Mouse (Mus musculus): ENCODE results near the gene Gm20388. TPM values are rescaled to one million over a fixed set of nuclear protein-coding genes. Genes with fewer than 3 reads are reported as not detected.
A peak's percentile ranks its signal among the peaks of the same experiment; 100 is the strongest.

The Gm20388 gene
- total RNA-seq, 1 experiment from 2014 or later = 3.6 TPM

DNA sequence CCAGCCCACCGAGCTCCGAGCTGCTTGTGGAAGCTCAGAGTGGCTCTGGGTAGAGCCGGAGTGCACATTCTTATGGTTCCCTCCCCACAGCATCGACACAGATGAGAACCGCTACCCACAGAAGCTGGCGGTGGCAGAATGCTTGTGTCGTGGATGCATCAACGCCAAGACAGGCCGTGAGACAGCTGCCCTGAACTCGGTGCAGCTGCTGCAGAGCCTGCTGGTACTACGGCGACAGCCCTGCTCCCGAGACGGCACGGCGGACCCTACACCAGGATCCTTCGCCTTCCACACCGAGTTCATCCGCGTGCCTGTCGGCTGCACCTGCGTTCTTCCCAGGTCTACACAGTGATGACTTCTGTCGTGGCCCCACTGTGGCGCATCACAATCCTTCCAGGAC lies 2512.6 kb downstream of the Gm20388 start:
- no peak for DNase-seq

DNA sequence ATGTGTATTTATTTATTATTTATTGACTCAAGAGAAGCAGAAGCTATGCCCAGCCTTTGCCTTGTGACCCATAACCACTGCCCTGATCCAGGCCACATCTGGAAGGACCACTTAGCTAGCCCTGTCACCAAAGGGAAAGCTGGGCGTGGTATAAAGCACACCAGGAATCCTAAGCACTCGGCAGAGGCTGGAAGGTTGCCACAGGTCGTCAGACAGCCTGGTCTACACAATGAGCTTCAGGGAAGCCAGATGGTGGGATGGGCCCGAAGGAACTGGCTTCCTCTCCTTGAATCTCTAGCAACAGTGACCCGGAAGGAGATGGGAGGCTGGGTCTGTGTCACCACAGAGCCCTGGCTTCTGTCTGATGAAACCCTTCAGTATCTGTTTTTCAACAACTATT lies 2513.0 kb downstream of the Gm20388 start:
- DNase-seq = no peak

DNA sequence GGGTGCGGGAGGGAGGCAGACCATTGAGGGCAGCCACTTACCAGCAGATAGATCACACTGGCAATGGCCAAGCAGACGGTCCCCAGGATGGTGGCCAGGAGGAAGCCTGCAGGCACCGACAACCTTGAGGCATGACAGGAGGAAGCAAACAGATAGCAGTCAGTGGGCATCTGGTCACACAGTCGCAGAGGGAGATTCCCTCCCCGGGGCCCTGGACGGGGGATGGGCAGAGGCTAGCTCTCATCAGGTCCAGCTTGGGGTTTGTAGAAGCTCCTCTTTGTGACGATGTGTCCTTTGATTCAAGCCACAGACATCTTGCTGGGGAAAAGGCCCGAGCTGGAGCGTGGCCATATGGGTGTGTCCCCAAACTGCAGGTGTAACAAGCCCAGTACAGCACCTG lies 2515.5 kb downstream of the Gm20388 start:
- no peak for DNase-seq

DNA sequence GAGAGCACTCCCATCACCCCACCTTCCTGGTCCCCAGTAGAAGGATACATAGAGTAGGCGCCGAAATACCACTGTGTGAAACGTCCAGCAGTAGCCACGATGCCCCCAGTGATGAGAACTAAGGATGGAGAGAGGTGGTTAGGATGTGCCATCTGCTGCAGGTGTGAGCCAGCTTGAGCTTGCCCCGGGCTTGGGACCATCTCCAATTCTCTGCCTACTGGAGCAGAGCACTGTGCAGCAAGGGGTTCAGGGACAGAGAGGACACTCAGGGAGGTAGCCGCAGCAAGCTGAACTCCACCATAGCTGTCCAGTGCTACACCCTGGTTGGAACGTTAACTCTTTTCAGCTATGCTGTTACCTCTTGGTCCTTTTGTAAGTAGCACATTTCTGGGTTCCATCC lies 2517.0 kb downstream of the Gm20388 start:
- DNase-seq = no peak

DNA sequence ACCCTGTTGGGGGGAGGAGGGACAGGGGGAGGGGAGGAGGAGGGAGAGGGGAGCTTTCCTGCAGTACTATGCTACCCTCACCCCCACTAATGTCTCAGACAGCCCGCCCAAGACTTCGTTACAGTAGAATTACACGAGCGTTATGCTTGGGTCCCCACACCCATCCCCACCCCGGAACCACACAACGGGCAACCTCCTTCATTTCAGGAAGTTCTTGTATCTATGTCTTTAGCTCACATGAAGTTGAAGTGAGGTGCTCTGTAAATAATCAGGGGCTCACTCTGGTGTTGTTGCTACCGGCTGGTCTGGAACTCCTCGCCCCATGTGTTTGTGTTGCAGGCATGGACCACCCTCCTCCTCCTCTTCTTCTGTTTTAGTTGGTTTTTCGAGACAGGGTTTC lies 2517.5 kb downstream of the Gm20388 start:
- DNase-seq = no peak

DNA sequence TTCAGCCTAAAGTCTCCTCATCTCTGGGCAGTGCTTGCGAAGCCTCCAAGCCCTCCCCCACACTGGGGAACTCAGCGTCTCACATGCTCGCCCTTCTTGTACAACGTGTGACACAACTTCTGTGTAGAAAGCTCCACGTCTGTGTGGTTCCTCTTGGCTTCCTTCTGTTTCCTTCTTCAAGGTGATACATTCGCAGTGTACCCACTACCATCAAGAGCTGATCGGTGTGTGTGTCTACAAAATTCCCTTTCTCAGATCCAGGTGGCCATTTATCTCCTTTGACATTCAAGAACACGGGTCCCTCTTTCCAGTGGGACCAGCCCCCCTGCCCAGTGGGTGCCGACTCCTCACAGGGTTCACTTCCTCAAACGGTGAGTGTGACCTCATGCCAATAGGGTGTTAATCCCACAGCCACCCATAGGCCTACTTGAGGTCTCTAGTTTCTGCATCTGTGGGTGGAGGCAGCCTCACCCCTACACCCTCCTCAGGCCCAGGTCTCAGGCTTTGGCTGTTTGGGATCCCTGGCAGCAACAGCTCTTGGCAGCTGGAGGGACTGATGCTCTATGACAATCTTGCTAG lies 2519.5 kb downstream of the Gm20388 start:
- DNase-seq = no peak

DNA sequence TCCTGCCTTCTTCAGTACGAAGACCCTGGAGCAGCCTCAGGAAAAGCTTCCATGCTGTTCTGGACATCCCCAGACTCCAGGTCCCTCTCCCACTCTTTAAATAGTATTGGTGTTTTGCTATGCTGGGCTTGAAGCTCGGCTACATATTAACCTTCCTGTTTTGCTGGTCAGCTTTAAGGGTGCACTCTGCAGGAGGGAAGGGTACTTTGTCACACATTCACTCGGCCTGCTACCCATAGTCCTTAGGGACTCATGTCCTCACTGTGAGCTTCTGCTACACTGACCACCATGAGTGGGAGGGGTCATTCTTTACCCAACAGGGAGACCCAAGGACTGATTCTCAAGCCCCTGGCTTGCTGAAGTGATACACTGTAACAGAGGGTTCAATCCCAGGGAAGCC lies 2520.0 kb downstream of the Gm20388 start:
- no peak for DNase-seq

DNA sequence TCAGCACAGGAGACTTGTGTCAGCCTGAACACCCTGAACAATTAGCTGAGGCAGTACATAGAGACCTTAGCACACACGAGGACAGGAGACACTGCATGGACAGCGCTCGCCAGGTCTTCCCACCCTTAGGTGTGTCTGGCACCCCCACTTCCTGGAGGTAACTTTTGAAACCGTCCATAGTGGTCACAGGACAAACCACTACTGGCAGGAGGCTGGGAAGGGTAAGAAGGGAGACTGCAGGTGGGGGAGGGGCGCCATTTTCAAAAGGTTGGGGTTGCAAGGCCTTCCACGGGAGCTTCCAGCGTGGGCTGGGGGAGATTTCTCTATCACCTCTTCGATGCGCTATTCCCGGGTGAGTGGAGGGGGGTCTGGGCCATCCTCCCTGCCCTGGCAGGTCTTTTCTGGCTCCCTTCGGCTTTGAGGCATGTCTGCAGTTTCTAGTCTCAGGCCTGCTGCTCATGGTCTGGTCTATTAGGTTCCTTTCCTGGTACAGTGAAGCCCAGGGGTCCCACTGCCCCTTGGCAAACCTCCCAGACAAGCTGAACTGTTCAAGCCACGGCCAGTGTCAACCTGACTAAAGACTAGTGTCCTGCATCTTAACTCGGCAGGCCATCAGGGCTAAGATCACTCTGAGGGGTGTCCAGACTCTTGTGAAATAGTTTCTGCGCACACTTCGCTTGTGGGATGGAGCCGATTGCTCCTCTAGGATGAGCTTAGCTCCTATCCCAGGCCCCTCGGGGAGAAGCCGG lies 2521.2 kb downstream of the Gm20388 start:
- DNase-seq = peak; percentile 23

DNA sequence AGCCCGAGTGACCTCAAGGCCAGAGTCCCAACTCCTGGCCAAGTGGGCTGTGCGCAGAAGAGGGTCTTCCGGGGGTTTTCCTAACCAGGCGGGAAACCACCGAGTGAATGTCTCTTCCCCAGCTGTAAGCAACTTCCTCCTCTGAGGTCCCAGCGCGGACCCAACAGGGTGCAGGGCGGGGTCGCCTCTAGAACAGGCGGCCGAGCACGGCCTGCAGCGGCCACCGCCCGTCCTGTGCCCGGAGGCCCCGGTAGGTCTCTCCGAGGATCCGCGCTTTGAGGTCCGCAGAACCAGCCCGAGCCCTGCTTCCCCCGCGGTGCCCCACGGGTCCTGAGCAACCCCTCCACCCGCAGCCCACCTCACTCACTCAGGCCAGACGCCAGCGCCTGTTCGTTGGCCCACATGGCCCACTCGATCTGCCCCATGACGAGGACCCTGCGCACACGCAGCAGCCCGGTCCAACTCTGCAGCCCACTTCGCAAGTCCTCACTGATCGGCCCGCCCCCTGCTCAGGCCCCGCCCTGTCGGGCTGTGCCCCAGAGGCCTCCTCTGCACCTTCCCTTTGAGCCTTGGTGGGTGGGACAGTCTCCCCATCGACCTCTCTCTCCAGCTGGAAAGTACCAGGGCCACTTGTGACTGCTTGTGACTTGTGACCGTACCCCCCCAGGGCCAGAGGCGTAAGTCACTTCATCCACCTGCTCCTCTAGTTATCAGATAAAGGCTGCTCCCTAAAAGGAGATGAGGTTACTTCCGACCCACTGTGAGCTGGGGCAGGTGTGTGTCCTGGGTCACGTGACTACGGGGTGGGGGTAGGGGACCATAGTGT lies 2522.0 kb downstream of the Gm20388 start, which contains the start of gene Cyba:
TSS of gene Cyba (minus strand) at position 488 of the 826 bp plus-strand sequence.
- peak; percentile 61 for DNase-seq

DNA sequence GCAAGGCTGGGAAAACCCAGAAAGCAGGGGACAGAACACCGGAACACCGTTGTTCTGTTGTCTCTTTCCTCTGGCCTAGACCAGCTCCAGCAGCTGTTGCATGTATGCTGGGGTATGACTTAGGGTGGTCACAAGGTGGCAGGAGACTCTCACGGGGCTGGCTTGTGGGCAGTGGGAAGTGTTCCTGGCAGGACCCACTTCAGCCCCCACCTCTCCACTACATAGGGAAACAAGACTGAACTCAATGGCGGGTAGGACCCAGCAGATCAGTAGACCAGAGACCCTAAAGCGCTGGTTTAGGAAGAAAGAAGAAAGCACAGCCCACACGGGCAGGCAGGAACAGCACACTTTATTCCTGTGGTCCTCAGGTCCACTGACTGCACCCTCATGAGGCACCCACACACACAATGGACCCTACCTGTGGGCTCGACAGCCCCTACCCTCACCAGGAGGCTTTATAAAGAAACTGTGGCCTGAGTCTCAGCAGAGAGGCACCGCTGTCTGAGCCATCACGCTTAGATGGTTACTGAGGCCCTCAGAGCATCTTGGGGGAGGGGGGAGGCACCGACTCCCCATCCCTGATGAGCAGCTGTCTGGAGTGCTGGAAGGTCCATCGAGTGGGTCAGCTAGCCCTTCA lies 2522.7 kb downstream of the Gm20388 start:
- no peak for DNase-seq

DNA sequence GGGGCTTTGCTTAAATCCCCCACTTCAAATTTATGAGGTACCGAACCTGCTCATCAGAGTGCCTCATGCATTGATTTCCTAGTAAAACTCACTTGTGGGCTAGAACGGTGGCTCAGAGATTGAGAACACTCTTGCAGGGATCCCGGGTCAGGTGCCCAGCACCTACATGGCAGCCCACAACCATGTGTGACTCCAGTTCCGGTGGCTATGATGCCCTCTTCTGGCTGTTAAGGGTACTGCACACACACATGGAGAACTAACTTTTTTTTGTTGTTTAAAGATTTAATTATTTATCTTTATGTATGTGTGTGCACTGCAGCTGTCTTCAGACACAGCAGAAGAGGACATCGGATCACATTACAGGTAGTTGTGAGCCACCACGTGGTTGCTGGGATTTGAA lies 2524.7 kb downstream of the Gm20388 start:
- no peak for DNase-seq

DNA sequence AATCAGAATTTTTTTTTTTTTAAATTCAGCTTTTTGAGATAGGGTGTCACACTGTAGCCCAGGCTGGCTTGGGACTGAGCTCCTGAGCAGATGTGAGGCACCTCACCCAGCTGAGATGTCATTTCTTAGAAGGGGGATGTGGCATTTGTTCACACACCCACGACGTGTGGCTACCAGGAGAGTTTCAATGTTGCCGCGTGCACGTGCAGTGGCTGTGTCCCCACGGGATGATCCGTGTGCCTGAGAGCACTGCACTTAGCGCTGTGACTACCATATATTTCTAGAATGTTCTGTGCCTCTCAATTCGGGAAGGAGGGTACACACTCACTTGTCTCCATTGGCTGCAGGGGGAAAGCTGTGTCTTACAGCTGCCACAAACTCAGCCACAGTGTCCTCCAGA lies 2525.5 kb downstream of the Gm20388 start:
- no peak for DNase-seq

DNA sequence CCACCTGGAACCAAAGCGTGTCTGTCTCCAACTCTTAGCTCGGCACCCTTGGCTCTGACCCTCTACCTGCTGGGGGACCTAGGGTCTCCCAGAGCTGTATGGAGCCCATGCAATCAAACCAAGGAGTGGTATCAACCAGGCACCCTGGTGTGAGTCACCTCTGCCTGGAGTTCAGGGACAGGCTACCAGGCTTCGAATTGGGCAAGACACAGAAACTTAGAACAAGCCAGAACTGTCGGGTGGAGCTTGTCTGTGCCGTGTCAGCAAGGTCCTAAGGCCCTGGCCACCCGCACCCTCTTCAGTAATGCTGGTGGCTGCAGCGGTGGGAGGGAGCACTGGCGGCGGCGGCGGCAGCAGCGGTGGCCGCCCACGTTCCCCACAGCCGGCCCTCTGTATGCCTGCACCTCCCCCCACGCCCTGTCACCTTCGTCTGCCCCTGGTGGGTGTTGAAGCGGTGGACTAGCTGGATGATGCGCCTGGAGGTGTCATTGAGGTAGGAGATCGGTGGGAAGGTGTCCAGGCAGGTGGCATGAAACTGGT lies 2526.0 kb downstream of the Gm20388 start:
- DNase-seq = no peak

DNA sequence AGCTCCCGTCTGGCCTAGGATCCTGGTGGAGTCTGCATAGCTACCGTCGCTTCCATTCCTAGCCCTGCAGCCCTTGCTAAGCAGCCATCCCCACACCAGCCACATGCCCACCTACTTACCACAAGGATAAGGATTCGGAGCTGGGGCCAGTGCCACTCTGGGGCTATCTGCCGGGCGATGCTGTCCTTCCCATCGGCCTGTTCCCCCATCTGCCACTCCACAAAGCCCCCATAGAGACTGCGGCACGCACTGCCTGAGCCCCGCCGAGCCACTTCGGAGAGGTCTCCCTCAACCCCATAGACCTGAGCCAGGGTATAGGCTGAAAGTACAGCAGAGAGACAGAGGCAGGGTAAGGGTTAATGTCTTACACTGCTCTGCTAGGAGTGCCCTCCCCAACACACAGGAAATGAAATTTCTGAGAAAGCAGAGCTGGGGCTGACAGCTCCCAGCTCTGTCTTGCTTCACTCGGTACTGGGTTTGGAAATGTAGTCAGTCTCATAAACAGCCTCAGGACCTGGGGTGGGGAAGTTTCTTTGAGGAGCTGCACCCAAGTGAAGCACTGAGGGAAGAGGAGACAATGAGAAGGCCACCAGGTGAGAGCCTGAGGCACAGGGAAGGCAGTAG lies 2527.2 kb downstream of the Gm20388 start:
- DNase-seq = no peak

DNA sequence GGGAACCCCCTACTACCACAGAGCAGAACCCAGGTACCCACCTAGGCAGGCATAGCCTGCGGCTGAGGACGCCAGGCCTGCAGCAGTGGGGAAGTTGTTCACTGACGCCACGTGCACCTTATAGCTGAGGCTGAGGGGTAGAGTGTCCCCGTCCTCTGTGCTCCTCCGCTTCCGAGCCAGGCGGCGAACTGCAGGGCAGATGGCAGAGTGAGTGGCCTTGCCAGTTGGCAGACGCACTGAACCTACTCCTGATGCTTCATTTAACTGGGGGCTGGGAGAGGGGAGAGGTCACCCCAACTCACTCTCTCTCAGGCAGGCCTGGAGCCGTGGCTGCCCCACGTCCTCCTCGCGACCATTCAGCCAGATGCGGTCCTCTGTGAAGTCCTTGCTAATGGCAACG lies 2528.7 kb downstream of the Gm20388 start:
- DNase-seq = no peak

DNA sequence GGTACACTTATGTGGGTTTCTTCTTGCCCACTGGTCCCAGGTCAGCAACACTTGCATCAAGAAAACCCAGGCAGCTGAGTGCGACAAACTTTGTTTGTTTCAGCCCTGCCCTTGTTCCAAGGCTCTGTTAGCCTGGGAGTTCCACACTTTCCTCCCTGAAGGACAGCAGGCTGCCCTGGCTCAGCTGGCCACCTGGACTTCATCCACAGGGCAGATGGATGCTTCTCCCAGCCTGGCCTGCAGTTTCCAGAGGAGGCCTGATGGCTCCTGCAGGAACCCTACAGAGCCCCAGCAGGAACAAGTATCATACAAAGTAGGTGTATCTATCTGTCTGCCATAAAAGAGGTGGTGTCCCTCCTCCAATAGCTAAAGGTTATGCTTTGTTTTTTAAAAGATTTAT lies 2530.7 kb downstream of the Gm20388 start:
- DNase-seq = no peak

DNA sequence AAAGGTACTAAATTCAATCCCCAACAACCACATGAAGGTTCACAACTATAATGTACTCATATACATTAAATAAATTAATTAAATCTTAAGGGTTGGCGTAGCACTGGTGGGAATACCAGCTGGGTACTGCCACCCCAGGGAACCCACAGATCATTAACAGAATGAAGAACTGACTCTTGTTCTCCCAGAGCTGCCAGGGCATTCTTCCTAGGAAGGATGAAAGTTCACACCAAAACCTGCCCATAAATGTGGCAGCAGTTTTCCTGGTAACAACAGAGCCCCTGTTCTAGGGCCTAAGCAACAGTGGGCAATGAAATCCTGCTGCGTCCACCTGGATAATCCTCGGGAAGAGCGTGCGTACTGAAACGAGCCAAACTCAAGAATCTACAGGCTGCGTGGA lies 2531.7 kb downstream of the Gm20388 start:
- DNase-seq = no peak

DNA sequence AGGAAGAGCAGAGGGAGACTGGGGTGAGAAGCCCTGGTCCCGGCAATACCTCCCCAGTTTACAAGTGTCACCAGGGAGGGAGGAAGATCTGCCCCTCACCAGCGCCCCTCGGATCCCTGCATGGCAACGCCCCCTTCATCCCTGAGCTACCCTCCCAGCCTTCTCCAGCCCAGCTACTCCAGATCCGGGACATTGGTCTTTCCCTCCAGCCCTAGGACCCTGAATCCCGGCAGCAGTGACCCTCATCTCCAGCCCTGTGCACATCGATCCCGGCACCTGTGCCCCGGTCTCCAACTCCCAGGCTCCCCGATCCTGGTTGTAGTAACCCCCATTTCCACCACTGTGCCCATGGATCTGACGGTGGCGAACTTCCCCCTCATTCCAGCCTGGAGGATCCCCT lies 2532.1 kb downstream of the Gm20388 start:
- no peak for DNase-seq

DNA sequence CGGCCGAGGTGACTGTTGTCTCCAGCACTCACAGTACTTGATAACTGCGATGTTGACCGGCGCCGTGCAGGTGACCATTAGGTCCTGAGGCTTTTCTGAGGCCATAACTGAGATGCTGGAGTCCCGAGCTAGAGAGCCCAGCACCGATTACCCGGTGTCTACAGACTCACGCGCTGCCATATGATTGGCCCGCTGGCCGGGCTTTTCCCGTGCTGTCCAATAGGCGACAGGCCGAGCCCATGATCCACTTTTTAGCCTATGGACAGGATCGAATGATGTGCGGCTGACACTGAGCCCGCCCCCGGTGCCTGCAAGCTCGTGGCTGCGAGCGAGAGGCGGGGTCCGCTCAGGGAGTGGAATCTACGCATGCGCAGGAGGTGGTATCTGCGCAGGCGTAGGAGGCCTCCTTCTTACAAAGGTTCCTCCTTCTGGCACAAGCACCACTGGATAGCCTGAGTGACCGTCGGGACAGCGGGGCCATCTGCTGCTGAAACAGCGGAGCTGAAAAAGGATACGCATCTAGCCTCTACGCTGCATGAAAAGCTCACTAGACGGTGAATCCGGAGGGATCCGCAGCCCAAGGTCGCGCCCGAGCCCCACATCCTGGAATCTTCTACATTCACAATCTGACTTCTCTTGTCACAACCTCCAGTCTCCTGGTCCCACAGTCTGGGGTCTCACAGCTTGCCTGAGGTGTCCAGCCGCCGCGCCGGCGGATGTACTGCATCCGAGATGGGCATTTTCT lies 2532.8 kb downstream of the Gm20388 start, which contains the start of gene Mvd:
TSS of gene Mvd (minus strand) at position 161 of the 745 bp plus-strand sequence.
- peak; percentile 98 for DNase-seq

DNA sequence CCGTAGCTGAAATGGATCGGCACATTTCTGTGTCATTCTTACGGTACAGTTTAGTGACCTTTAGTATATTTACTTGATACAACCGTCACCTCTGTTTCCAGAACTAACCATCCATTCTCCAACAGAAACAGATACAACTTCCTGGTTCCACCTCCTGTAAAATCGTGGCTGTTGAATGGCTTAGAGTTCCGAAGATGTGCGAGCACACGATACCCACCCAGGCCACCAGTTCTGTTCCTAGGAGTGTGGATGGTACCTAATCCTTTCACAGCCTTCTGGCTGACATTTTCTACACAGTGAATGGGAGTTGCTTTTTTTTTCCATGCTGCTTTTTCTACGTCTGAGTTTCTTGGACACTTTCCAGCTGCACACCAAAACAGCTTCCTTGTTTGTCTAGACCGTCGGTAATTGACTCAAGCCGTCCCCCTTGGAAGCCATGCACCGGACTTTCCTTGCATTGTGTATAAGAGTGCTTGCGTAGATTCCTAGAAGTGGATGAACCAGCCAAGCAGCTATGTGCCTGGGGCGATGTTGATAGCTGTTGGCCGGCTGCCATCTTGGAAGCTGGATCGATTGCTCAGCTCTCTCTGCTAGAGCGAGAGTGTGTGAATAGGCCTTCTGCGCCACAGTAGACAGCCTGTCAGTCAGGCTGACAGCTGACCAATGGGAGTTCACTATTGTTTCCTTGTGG lies 2533.6 kb downstream of the Gm20388 start:
- peak; percentile 87 for DNase-seq

DNA sequence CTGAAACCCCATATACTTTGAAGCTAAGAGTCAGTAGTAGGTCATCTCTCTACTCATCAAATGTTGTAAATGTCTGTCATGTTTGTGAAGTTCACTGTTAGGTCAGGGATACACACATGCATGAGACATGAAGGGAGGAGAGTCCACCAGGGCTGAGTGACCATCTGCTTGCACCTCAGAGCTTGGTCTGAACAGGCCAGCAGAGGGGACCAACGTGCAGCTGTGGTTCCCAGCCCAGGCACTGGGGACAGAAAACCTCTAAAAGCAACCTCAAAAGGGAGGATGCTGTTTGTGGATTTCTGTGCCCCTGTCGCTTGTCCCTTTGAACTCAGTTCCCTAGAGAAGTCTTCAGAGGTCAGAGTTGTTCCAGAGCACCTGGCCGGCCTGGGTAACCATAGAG lies 2534.6 kb downstream of the Gm20388 start:
- DNase-seq = no peak
